Mouse (Mus musculus) C2C12 (cell line): ENCODE results near the gene 2510039O18Rik.

Experiments used
- CTCF ChIP-seq: IDR thresholded peaks from one replicate; pipeline ENCODE4 v1.5.1; 2011; ENCODE audit not compliant: control insufficient read depth, insufficient read depth, insufficient read length
- FOSL1 ChIP-seq: IDR thresholded peaks from one replicate; pipeline ENCODE4 v1.8.0; 2011; ENCODE audit warnings: mild to moderate bottlenecking, low read length; ENCODE audit not compliant: poor library complexity, insufficient read depth, severe bottlenecking
- MYOG ChIP-seq: IDR thresholded peaks from one replicate; pipeline ENCODE4 v1.6.1; 2011; ENCODE audit not compliant: control insufficient read depth, insufficient read length; ENCODE audit errors: extremely low read depth

DNA sequence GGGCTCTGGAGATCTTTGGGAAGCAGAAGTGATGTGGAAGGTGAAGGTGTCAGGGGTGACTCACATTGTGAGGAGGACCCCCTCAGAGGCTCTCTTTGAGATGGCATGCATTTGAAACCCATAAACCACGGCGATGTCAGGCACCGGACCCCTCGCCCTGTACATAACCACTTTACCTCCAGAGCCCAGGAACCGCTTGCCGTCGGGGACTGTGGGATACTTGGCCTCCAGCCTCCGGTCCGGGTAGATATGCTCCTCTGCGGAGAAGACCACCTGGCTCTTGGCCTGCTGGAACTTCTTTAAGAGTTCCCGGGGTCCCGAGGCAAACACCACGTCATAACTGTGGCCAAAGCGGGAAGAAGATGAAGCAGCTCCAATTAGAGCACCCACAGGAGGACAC lies 9.7 kb upstream of the 2510039O18Rik start:
- no peak for TF ChIP-seq CTCF
- no peak for TF ChIP-seq FOSL1
- no peak for TF ChIP-seq MYOG
